Mouse (Mus musculus): ENCODE measurements around the gene Ilf2.

Ilf2 gene

DNA sequence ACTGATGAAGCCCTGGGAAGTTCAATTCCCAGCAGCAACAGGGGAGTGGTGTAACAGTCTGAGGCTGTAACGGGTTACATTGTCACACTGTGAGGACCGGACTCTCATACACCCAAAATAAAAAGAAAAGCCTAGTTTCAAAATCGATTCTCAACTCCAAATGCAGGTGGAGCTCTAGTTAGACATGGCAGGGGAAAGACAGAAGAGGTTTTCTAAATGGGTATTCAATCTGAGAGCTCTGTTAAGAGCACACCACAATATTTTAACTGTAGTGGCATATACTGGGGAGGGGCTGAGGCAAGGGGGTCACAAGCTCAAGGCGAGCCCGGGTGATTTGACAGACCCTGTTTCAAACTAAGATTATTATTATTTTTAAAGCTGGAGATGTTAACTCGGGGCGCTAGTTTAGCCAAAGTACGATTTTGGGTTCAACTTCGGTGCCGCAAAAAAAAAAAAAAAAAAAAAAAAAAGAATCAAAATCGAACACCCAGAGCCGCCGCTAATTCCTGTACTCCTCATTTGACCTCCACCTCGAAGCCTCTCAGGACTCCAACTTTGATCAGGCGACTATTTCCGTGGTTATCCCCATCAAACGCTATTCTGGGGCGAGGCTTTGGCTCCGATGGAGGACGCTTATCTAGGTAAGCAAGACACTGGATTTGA lies 32.5 kb downstream of the Ilf2 start:
- in situ Hi-C loops (cut with MboI, MseI): no loop called here

DNA sequence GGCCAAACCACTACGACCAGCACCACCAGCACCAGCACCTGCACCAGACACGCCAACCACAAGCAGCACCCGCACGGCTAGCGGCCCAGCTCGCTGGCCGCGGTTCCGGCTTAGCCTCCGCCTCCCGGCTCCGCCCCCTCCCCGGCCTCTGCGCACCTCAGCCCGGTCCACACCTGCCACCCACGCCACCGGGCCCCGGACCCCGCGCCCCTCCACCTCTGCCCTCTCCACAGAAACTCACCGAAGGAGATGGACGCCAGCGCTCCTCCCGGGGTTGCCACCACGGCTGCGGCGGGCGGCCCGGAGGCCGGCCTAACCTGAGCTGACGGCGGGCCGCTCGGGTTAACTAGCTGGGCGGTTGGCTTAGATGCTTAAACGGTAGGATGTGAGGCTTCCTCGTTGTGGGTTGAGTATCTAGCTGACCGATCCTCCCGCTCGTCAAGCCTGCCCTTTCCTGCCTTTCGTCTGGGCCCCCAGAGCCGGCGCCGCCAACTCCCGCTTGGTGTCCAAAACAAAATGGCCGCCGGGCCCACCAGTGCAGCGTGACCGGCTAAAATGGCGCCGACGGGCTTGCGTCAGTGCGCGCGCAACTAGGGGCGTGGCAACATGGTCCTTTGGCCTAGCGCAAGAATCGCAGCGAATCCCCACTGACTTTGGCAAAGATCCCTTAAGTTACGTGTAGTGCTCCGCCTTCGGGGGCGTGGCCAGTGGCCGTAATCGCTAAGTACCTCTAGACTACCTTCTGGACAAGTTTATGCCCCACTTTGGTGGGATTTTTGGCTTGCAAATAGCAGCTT lies 33.2 kb downstream of the Ilf2 start, which contains the start of gene Chtop:
Gene Chtop (minus strand): TSS at position 549 of the 797 bp plus-strand sequence.
- in situ Hi-C loops (cut with MboI, MseI): no loop called here

DNA sequence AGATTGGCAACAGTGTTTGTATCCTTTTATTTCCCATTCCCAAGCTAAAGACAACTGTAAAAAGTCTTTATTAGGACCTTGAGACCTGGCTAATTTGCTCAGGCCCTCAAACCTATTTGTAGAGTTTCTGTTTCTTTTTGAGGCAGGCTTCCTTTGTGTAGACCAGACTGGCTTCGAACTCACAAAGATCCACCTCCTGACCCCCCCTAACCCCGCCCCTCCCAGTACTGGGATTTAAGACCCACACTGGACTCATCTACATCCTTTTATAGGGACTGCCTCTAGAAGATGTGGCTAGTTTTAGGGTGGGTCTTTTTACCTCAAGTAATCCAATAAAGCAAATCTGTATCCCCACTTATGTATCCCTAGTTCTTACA lies 33.8 kb downstream of the Ilf2 start:
- in situ Hi-C loops (cut with MboI, MseI): no loop called here

DNA sequence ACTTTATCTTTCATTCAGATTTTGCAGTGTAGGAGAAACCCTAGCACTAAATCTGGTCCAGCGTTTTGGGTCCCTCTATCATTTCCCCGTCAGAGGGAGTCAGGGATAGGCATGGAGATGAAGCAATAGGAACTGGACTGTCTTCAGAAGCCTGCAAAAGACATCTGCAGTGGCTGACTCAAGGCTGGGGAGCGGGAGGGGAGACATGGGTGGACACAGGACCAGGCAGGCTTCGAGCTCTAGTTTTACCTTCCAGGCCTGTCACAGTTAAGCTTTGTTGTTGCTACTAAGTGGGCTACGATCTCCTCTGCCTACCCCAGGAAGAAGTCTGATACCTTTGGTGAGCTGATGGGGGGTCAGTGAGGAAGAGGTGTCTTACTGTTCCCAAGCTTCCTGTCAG lies 36.4 kb downstream of the Ilf2 start:
- in situ Hi-C loops (cut with MboI, MseI): no loop called here

DNA sequence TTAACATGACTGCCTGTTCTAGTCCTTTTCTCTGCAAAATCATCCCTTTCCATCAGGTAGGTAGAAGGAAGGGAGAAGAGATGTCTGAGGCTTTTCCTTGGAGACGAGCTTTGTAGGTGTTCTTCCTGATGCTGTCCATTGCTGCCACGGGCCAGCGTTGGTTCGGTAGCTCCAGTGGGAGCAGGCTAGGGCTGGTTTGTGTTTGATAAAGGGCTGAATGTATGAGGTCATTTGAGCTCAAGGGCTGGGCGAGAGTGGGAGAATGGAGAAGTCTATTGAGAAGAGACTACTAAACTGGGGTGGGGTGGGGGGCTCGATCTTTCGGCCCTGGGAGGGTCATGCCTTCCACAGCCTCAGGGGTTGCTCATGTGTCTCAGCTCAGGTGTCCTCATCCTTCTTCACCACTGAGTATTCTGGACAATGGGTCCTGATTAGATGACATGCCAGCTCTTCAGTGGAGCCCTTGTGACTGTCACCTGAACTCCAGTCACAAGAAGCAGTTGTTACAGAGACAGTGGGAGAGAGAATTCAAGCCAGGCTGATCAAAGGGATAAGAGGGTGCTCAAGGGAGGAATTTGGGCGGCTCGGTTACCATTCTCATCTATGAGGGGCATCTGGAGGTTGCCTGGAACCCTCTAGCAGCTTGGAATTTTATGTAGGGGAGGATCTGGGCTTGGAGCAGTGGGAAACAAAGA lies 37.2 kb downstream of the Ilf2 start:
- in situ Hi-C loops (cut with MboI, MseI): no loop called here

DNA sequence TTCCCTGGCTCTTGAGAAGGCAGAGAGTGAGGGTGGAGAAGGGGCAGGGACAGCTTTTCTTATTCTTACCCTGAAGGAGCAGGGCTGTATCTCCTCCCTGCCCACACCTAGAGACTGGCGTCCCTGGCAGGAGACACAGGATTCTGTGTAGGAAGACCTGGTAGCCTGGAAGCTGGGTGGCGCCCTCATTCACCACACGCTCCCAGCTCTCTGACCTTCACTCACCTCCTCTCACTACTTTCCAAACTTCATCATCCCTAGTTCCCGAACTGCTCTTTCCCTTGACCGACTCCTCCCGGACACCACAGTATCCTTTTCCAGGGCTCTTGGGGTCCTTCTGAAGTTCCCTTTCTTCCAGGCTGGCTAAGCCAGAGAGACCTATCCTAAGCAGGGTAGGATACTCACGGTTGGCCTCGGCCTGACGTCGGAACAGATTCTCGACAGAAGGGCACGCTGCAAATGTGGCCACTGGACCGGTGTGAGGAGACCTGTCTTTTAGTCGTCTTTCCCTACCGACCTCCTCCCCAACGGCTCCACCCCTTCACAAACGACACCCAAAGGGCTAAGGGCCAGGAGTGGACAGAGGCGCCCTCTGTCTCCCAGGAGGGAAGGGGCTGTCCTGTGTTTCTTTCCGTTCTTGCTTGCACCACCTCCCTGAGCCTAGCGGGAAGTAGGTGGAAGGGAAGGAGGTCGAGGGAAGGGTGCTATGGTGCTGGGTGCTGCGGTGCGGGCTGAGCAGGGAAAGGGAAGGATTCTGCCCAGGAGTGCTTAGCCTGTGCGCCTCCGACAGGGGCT lies 38.1 kb downstream of the Ilf2 start, which contains the start of the genes S100a1 and S100a13:
Gene S100a1 (minus strand): TSS at position 597 of the 795 bp plus-strand sequence.
Gene S100a13 (plus strand): TSS at position 640 of the 795 bp plus-strand sequence.
- in situ Hi-C loops (cut with MboI, MseI): no loop called here

DNA sequence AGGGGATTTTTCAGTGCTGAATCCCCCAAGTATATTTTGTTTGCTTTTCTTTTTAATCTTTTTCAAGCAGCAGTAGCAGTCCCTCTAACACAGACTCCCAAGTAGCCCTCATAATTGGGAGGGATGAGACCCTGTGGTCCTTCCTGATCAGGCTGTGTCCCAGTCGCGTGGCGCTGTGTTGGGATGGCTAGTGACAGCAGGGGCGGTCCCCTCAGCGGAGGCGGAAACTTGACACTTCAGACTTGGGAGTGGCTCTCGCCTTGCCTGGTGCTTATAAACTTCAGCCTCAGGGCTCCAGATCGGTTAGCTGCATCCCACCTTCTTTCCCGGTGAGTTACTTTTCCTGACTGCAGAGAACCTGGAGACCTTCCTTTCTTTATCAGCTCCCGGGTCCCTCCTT lies 38.8 kb downstream of the Ilf2 start:
- in situ Hi-C loops (cut with MboI, MseI): loop anchor here (5.0 kb wide), 1 partner anchor 98 kb away; the partner anchor contains the start of gene S100a6 (in 2 of the 2)

DNA sequence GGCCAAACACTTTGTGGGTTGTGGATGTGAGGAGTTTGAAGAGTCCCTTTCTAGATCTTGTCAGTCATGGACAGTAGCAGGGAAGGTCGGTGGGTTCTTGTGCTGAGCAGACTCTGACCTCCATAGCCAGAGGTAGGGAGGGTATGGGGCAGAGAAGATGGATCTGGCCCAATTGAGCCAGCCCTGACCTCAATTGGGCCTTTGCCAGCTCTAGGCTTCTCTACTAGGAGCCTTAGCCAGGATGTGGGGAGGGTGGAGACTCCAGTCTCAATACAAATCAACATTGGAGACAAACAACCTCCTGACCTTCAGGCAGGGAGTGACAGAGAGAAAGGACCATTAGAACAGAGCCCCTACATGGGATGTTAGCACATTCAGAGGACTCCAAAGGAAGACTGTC lies 39.3 kb downstream of the Ilf2 start:
- in situ Hi-C loops (cut with MboI, MseI): loop anchor here (5.0 kb wide), 1 partner anchor 97 kb away; the partner anchor contains the start of gene S100a6 (in 2 of the 2)

DNA sequence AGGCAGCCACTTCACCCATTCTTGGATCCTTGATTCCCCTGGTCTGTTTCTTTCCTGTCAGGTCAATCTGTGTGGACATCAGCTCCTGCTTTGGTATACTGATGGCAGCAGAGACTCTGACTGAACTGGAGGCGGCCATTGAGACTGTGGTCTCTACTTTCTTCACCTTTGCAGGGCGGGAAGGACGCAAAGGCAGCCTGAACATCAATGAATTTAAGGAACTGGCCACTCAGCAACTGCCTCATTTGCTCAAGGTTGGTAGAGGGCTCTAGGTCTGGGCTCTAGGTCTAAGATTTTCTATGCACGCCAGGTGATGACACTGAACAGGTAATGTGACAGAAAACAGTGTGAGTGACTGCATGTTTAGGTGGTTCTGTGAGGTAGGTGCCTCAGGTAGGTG lies 39.9 kb downstream of the Ilf2 start:
- in situ Hi-C loops (cut with MboI, MseI): loop anchor here (5.0 kb wide), 1 partner anchor 97 kb away; the partner anchor contains the start of gene S100a6 (in 2 of the 2)

DNA sequence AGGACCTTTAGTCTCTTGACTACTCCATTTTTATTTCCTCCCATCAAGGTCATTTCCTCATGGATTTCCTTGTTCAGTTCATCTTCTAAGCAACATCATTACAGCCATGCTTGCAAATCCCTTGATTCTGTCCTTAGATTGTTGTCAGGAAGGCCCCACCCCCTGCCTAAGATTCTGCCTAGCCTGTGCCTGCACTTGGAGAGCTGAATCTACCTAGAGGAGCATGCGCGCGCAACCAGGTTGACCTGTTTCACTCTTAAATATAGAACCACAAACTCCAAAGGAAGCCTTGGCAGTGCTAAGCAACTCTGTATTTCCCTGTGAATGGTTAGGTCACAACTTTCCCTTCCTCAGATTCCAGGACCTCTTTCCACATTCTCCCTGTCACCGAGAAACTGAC lies 41.8 kb downstream of the Ilf2 start:
- in situ Hi-C loops (cut with MboI, MseI): loop anchor here (5.0 kb wide), 1 partner anchor 95 kb away; the partner anchor contains the start of gene S100a6 (in 2 of the 2)

DNA sequence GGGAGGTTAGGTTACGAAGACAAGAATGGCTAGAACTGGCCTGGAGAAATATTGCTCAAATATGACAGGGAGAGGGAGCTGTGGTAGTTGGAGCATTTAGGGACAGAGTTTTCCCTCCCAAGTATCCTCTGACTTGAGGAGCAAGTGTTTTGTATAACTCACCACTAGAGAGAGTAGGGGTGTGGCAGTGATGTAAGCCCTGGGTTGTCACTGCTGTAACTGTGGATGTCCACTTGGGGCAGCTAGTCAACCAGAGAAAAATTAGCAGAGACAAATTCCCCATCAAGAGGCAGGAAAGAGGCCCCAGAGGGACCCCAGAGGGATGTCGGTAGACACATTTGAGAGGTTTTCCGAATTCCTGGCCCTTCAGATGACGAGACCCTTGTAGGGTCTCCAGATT lies 49.5 kb downstream of the Ilf2 start:
- in situ Hi-C loops (cut with MboI, MseI): loop anchor here (5.0 kb wide), 2 partner anchors 42 to 47 kb away; no protein-coding TSS in a partner anchor

DNA sequence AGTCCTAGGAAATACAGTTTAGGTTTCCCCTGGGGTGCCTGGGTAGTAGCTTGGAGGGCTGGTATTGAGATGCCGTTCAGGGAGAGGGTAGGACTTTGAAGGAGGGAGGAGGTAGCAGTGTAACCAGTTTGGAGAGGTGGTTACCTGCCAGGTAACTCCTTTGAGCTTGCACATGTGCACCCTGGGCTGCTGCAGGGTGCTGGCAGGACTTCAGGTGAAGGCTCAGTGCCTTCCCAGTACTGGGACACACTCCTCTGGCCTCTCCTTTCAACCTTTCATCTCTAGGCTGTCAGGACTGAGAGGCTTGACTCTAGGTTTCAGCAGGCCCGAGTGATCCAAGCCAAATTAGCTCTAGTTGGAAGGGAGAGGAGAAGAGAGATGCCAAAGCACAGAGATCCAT lies 50.1 kb downstream of the Ilf2 start:
- in situ Hi-C loops (cut with MboI, MseI): loop anchor here (5.0 kb wide), 2 partner anchors 41 to 46 kb away; no protein-coding TSS in a partner anchor

DNA sequence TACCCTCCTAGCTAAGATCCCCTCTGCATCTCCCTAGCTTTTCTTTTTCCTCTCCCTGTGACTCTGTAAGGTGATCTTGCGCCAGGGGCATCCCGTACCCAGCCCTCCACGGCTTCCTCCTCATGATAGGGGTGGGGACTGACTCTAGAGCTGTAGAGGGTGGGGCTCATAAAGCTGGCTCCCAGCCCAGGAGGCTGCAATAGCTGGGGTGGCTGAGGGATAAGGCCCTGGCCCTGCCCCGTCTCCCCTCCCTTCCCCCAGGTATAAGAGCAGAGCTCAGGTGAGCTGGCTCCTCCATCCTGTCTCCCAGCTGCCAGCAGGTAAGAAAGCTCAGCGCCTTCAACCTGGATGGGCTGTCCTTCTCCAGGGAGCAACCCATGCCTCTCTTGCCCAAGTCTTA lies 50.7 kb downstream of the Ilf2 start, which contains the start of gene S100a14:
Gene S100a14 (plus strand): TSS at position 277 of the 400 bp plus-strand sequence.
- in situ Hi-C loops (cut with MboI, MseI): loop anchor here (5.0 kb wide), 2 partner anchors 41 to 46 kb away; no protein-coding TSS in a partner anchor

DNA sequence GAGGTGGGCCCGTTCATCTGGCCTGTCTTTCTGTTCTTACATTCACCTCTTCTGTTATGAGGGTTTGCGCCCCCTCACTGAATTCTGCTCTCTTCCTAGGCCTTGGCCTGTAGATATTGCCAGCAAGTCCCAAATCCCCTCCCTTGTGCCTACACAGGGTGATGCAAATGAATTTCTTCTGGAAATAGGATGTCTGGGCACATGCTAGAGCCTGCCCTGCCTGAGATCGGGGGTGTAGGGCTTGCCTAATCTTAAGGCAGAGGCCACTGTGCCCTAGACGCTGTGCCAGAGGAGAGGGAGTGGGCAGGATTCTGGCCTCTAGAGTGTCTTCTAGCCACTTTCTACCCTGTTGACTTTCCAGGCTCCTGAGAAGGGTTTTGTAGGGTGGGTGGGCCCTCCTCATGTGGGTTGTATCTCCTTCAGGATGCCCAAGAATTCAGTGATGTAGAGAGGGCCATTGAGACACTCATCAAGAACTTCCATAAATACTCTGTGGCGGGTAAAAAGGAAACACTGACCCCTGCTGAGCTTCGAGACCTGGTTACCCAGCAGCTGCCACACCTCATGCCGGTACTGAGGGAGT lies 51.5 kb downstream of the Ilf2 start:
- in situ Hi-C loops (cut with MboI, MseI): loop anchor here (5.0 kb wide), 2 partner anchors 40 to 45 kb away; no protein-coding TSS in a partner anchor

DNA sequence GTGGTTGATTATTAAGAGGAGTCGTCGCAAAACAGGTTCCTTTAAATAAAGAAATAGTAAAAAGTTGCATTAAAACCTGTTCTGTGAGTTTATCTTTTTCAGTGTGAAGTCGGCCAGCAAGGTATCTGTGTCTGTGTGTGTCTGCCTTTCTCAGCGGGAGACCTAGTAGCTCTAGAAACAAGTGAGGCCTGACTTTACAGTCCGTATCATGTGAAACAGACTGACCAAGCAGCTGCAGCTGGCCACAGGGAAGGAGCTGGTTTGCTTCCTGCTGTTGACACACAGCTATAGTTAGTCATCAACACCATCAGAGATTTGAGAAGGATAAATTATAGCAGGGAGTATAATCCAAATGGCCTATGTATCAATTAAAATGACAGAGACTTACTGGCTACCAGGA lies 55.8 kb downstream of the Ilf2 start:
- in situ Hi-C loops (cut with MboI, MseI): no loop called here

DNA sequence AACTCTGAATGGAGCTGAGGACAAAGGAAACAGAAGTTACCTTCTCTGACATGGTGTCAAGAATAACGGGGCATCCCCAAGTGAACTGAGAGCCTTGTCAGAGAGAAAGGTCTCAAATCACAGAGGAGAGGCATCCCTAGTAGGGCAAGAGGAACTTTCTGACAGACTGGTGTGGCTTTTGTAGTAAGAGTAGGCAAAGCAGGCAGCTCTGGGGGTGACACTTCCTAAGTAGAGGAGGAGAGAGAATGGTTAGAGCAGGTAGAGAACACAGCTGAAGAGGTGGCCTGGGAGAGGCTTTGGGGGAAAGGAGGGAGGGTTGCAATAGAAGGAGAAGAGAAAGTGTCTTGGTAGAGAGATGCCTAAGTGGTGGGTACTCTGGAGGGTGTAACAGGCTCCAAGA lies 59.5 kb downstream of the Ilf2 start:
- in situ Hi-C loops (cut with MboI, MseI): no loop called here

DNA sequence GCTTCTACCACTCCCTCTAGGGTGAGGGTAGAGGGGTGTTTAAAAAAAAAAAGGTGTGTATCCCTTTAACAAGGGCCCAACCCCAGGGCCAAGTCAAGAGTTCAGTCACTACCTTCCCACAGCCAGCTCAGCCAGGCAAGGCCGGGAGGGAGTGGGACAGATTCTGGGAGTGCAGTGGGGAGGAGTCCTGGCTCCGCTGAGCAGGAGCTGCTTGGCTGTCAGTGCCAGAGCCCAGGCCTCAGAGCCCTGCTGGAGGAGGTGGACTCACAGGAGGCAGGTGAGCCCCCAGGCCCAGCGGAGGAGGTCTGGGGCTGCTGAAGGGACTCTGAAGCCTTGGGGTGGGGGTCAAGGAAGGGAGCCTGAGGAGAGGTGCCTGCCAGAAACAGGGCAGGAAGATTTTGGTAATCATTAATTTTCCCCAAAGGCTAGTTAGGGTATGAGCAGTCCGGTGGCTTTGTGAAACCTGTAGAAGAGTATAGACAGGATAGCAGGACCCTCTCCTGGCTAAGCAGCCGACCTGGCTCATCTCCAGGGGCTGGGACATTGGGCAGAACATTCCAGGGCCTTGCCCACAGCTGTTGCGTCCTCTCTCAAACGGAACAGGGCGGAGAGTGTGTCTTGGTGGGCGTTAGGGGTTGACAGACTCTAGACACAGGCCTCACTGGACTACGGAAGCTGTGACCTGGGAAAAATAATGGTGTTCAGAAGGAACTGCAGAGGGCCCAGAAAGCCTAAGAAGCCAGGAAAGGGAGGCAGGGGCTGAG lies 61.4 kb downstream of the Ilf2 start, which contains the start of gene S100a16:
Gene S100a16 (plus strand): TSS at position 114 of the 764 bp plus-strand sequence.
- in situ Hi-C loops (cut with MboI, MseI): no loop called here

DNA sequence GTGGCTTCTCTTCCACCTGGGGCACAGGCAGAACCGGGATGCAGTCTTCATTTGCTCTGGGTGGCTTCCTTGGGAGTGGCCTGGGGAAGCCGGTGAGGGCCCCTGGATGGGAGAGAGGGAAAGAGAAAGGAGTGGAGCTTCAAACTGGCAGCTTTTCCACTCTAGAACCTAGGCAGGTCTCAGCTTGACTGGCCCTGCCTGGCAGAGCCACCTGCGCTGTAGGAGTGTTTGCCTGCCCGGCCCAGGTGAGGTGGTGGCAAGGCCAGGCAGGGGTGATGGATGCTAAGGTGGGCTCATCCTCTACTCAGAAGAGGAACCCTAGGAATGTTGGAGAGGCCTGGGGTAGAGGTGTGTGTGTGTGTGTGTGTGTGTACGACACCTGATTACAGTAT lies 62.0 kb downstream of the Ilf2 start:
- in situ Hi-C loops (cut with MboI, MseI): no loop called here
